Mouse (Mus musculus) liver, adult 2 months (tissue): ENCODE measurements at regions not wholly inside any gene's neighbourhood (a gene's known extent, or its start where the extent isn't known, plus 50 kb on each side); places are given as distances from the start of the nearest gene placed in this dataset.
A peak's percentile ranks its signal among the peaks of the same experiment; 100 is the strongest.

ENCODE experiments used
- DNase-seq: peaks from one replicate; pipeline ENCODE4 v3.0.0-alpha.2; 2011; ENCODE audit warnings: low read depth, low spot score; ENCODE audit errors: extremely low read depth
- H3K27ac ChIP-seq: fragments of 200-500 bp; replicated peaks from 2 replicates; pipeline ENCODE4 v1.5.1; 2012; ENCODE audit warnings: low read depth, mild to moderate bottlenecking, control low read depth, inconsistent platforms, low read length; ENCODE audit not compliant: insufficient read depth
- H3K27me3 ChIP-seq: fragments of 200-500 bp; 2 replicates; pipeline ENCODE4 v1.6.1; 2012; ENCODE audit warnings: mild to moderate bottlenecking, moderate library complexity, low read length, inconsistent platforms; ENCODE audit not compliant: control insufficient read depth, insufficient read depth
- H3K36me3 ChIP-seq: fragments of 200-500 bp; 2 replicates; pipeline ENCODE4 v1.6.1; 2012; ENCODE audit warnings: low read length, inconsistent platforms; ENCODE audit not compliant: control insufficient read depth, insufficient read depth
- H3K4me1 ChIP-seq: fragments of 200-500 bp; 2 replicates; pipeline ENCODE4 v1.6.1; 2011; ENCODE audit warnings: low read length; ENCODE audit not compliant: control insufficient read depth, insufficient read depth
- H3K4me3 ChIP-seq: fragments of 200-500 bp; 2 replicates; pipeline ENCODE4 v1.5.1; 2011; ENCODE audit warnings: low read depth, mild to moderate bottlenecking, control low read depth, low read length, moderate library complexity; ENCODE audit not compliant: insufficient read depth
- H3K79me2 ChIP-seq: fragments of 200-500 bp; 2 replicates; pipeline ENCODE4 v1.6.1; 2012; ENCODE audit warnings: inconsistent platforms, mild to moderate bottlenecking, low read length, moderate library complexity; ENCODE audit not compliant: control insufficient read depth, insufficient read depth
- H3K9ac ChIP-seq: fragments of 200-500 bp; 2 replicates; pipeline ENCODE4 v1.6.1; 2012; ENCODE audit warnings: low read depth, mild to moderate bottlenecking, control low read depth, inconsistent platforms, low read length
- CTCF ChIP-seq: fragments of 200-500 bp; IDR thresholded peaks from 2 replicates; pipeline ENCODE4 v1.5.1; 2011; ENCODE audit warnings: low read depth, low read length, control low read depth
- POLR2A ChIP-seq: fragments of 200-500 bp; IDR thresholded peaks from 2 replicates; pipeline ENCODE4 v1.6.1; 2011; ENCODE audit warnings: low read length, control low read depth; ENCODE audit not compliant: insufficient read depth; ENCODE audit errors: extremely low read depth
- WGBS: fragments of 180-500 bp; shearing (Covaris S2); methylation state at CpG from one replicate; pipeline ENCODE4 v1.1.7; 2018; 5-methylcytosine and 5-hydroxymethylcytosine counted together

GRCm38 (mm10) chr12:109539046-109539445, 61.1 kb downstream of the Rtl1 start:
- no peak for DNase-seq
- Histone ChIP-seq H3K27me3 (0 out of 2 replicates have a peak, but pooled peaks cover 2% of the 10 kb centered on the region), H3K79me2 (no peaks in the 10 kb centered on the region), H3K9ac (no peak overlapping the region), H3K4me1 (no peaks in the 10 kb centered on the region), H3K4me3 (no peak overlapping the region), H3K27ac (no peak overlapping the region), H3K36me3 (no peaks in the 10 kb centered on the region)
- whole genome bisulfite sequencing: 91% methylated on average over 8 of the region's 8 CpGs
- TF ChIP-seq POLR2A: no peak
- no peak for TF ChIP-seq CTCF

GRCm38 (mm10) chr12:109538641-109539040, 61.5 kb downstream of the Rtl1 start:
- Histone ChIP-seq H3K36me3 (no peaks in the 10 kb centered on the region), H3K27ac (no peak overlapping the region), H3K4me3 (no peak overlapping the region), H3K9ac (no peak overlapping the region), H3K27me3 (0 out of 2 replicates have a peak, but pooled peaks cover 2% of the 10 kb centered on the region), H3K79me2 (no peaks in the 10 kb centered on the region), H3K4me1 (0 out of 2 replicates have a peak, but pooled peaks cover under 1% of the 10 kb centered on the region)
- no peak for DNase-seq
- 98% methylated on average over 3 of the region's 3 CpGs for WGBS
- TF ChIP-seq CTCF (no peak), POLR2A (no peak)

GRCm38 (mm10) chr12:109536536-109536935, 63.6 kb downstream of the Rtl1 start:
- 29% methylated on average over 3 of the region's 3 CpGs for WGBS
- Histone ChIP-seq H3K79me2 (no peaks in the 10 kb centered on the region), H3K4me1 (peaks cover 17% of the 10 kb centered on the region), H3K9ac (no peak overlapping the region), H3K27ac (no peak overlapping the region), H3K4me3 (no peak overlapping the region), H3K36me3 (no peaks in the 10 kb centered on the region), H3K27me3 (0 out of 2 replicates have a peak, but pooled peaks cover 2% of the 10 kb centered on the region)
- DNase-seq: no peak
- no peak for TF ChIP-seq CTCF
- no peak for TF ChIP-seq POLR2A

- Histone ChIP-seq H3K9ac (no peak overlapping the region), H3K4me3 (no peak overlapping the region), H3K36me3 (no peaks in the 10 kb centered on the region), H3K27me3 (no peaks in the 10 kb centered on the region), H3K79me2 (no peaks in the 10 kb centered on the region), H3K27ac (no peak overlapping the region; the same call in 1 of the 2 replicates), H3K4me1 (peaks cover 23% of the 10 kb centered on the region)
- DNase-seq: no peak
- WGBS: 66% methylated on average over 8 of the region's 8 CpGs
- TF ChIP-seq POLR2A: no peak
- no peak for TF ChIP-seq CTCF
Observed at GRCm38 (mm10) chr12:109532392-109532791, 67.7 kb downstream of the Rtl1 start.

GRCm38 (mm10) chr12:109531347-109532023, 68.6 kb downstream of the Rtl1 start:
- peaks cover 23% of the 10 kb centered on the region for H3K4me1 ChIP-seq
- no peak overlapping the region for H3K4me3 ChIP-seq
- TF ChIP-seq CTCF: no peak
- TF ChIP-seq POLR2A: no peak
- H3K27ac ChIP-seq: peak overlapping the region; percentile 49
- no peaks in the 10 kb centered on the region for H3K36me3 ChIP-seq
- no peaks in the 10 kb centered on the region for H3K27me3 ChIP-seq
- no peak overlapping the region for H3K9ac ChIP-seq
- DNase-seq: peak; percentile 94
- no peaks in the 10 kb centered on the region for H3K79me2 ChIP-seq
- WGBS: 16% methylated on average over 8 of the region's 8 CpGs
